Mouse (Mus musculus) thymus, adult 18-20 months (tissue): ENCODE data around the gene Ddah2.
A peak's percentile ranks its signal among the peaks of the same experiment; 100 is the strongest.

Experiments used
- DNase-seq, 2 experiments: peaks; one replicate each; pipeline ENCODE4 v3.0.0; 2022; ENCODE audit warnings: mixed read lengths in 2 of 2

Ddah2 gene

GRCm38 (mm10) chr17:35058911-35059892, at the start of gene Ddah2:
Gene Ddah2 (plus strand): TSS chr17:35059035.
- peak; percentile 77 to 81 for DNase-seq

- DNase-seq: no peak
Observed at GRCm38 (mm10) chr17:35009586-35009985, 49.2 kb upstream of the Ddah2 start.

GRCm38 (mm10) chr17:35011440-35011839, 47.4 kb upstream of the Ddah2 start:
- DNase-seq: no peak

- no peak for DNase-seq
Observed at GRCm38 (mm10) chr17:35012430-35012829, 46.4 kb upstream of the Ddah2 start.

GRCm38 (mm10) chr17:35013221-35013620, 45.6 kb upstream of the Ddah2 start:
- DNase-seq: no peak

- DNase-seq: no peak
Observed at GRCm38 (mm10) chr17:35015296-35015695, 43.5 kb upstream of the Ddah2 start.

GRCm38 (mm10) chr17:35016376-35016775, 42.5 kb upstream of the Ddah2 start, which contains the start of gene Vwa7:
Gene Vwa7 (plus strand): TSS chr17:35016579.
- no peak for DNase-seq

GRCm38 (mm10) chr17:35016791-35017705, 41.8 kb upstream of the Ddah2 start:
- no peak for DNase-seq

GRCm38 (mm10) chr17:35017706-35018030, 41.2 kb upstream of the Ddah2 start:
- no peak for DNase-seq

GRCm38 (mm10) chr17:35018171-35018570, 40.7 kb upstream of the Ddah2 start:
- DNase-seq: no peak

- no peak for DNase-seq
Observed at GRCm38 (mm10) chr17:35019894-35020293, 38.9 kb upstream of the Ddah2 start.

- DNase-seq: no peak
Observed at GRCm38 (mm10) chr17:35020551-35020950, 38.3 kb upstream of the Ddah2 start.

GRCm38 (mm10) chr17:35021163-35021808, 37.5 kb upstream of the Ddah2 start:
- peak; percentile 71 to 77 for DNase-seq

GRCm38 (mm10) chr17:35021842-35022477, 36.9 kb upstream of the Ddah2 start:
- DNase-seq: no peak

- DNase-seq: no peak
Observed at GRCm38 (mm10) chr17:35022541-35023060, 36.2 kb upstream of the Ddah2 start.

GRCm38 (mm10) chr17:35023221-35023620, 35.6 kb upstream of the Ddah2 start:
- DNase-seq: no peak

GRCm38 (mm10) chr17:35023756-35024155, 35.1 kb upstream of the Ddah2 start:
- DNase-seq: no peak

- DNase-seq: no peak
Observed at GRCm38 (mm10) chr17:35024261-35024660, 34.6 kb upstream of the Ddah2 start.

- no peak for DNase-seq
Observed at GRCm38 (mm10) chr17:35024691-35025488, 33.9 kb upstream of the Ddah2 start.

- no peak for DNase-seq
Observed at GRCm38 (mm10) chr17:35026206-35026605, 32.6 kb upstream of the Ddah2 start.
